Mouse (Mus musculus) liver, adult 2 months (tissue): ENCODE measurements around the gene Polr2l. TPM values are rescaled to one million over a fixed set of nuclear protein-coding genes. Genes with fewer than 3 reads are reported as not detected.

ENCODE experiments used
- DNase-seq: peaks from one replicate; pipeline ENCODE4 v3.0.0-alpha.2; 2011; ENCODE audit warnings: low read depth, low spot score; ENCODE audit errors: extremely low read depth
- H3K27ac ChIP-seq: fragments of 200-500 bp; replicated peaks from 2 replicates; pipeline ENCODE4 v1.5.1; 2012; ENCODE audit warnings: low read depth, mild to moderate bottlenecking, control low read depth, inconsistent platforms, low read length; ENCODE audit not compliant: insufficient read depth
- H3K27me3 ChIP-seq: fragments of 200-500 bp; 2 replicates; pipeline ENCODE4 v1.6.1; 2012; ENCODE audit warnings: mild to moderate bottlenecking, moderate library complexity, low read length, inconsistent platforms; ENCODE audit not compliant: control insufficient read depth, insufficient read depth
- H3K36me3 ChIP-seq: fragments of 200-500 bp; 2 replicates; pipeline ENCODE4 v1.6.1; 2012; ENCODE audit warnings: low read length, inconsistent platforms; ENCODE audit not compliant: control insufficient read depth, insufficient read depth
- H3K4me1 ChIP-seq: fragments of 200-500 bp; 2 replicates; pipeline ENCODE4 v1.6.1; 2011; ENCODE audit warnings: low read length; ENCODE audit not compliant: control insufficient read depth, insufficient read depth
- H3K4me3 ChIP-seq: fragments of 200-500 bp; 2 replicates; pipeline ENCODE4 v1.5.1; 2011; ENCODE audit warnings: low read depth, mild to moderate bottlenecking, control low read depth, low read length, moderate library complexity; ENCODE audit not compliant: insufficient read depth
- H3K79me2 ChIP-seq: fragments of 200-500 bp; 2 replicates; pipeline ENCODE4 v1.6.1; 2012; ENCODE audit warnings: inconsistent platforms, mild to moderate bottlenecking, low read length, moderate library complexity; ENCODE audit not compliant: control insufficient read depth, insufficient read depth
- H3K9ac ChIP-seq: fragments of 200-500 bp; 2 replicates; pipeline ENCODE4 v1.6.1; 2012; ENCODE audit warnings: low read depth, mild to moderate bottlenecking, control low read depth, inconsistent platforms, low read length
- CTCF ChIP-seq: fragments of 200-500 bp; IDR thresholded peaks from 2 replicates; pipeline ENCODE4 v1.5.1; 2011; ENCODE audit warnings: low read depth, low read length, control low read depth
- POLR2A ChIP-seq: fragments of 200-500 bp; IDR thresholded peaks from 2 replicates; pipeline ENCODE4 v1.6.1; 2011; ENCODE audit warnings: low read length, control low read depth; ENCODE audit not compliant: insufficient read depth; ENCODE audit errors: extremely low read depth
- WGBS: fragments of 180-500 bp; shearing (Covaris S2); methylation state at CpG from one replicate; pipeline ENCODE4 v1.1.7; 2018; 5-methylcytosine and 5-hydroxymethylcytosine counted together
- polyA plus RNA-seq: library from polyadenylated mRNA; depleted of rRNA; stranded (reverse); fragments of >200 nt; gene quantifications from 2 replicates; pipeline ENCODE4 v1.2.3, GENCODE M21; 2012
- total RNA-seq: library from RNA; depleted of rRNA; stranded (reverse); fragments of >200 nt; gene quantifications from 2 replicates; pipeline ENCODE4 v1.2.3, GENCODE M21; 2014

Polr2l gene
- total and polyA plus RNA-seq, 2 experiments, result 41.1 to 42.8 TPM

GRCm38 (mm10) chr7:141465388-141466044 is 9.4 kb downstream of the Polr2l start:
- Histone ChIP-seq H3K27ac (no peak overlapping the region), H3K9ac (peak overlapping the region; percentile 13; the same call in 1 of the 2 replicates), H3K36me3 (peaks cover under 1% of the 10 kb centered on the region; the same call in 1 of the 2 replicates), H3K4me1 (peaks cover 18% of the 10 kb centered on the region), H3K4me3 (no peak overlapping the region), H3K27me3 (no peaks in the 10 kb centered on the region), H3K79me2 (0 out of 2 replicates have a peak, but pooled peaks cover 6% of the 10 kb centered on the region)
- TF ChIP-seq POLR2A (no peak), CTCF (no peak)
- 57% methylated on average over 10 of the region's 10 CpGs for WGBS
- DNase-seq, result no peak

- Histone ChIP-seq H3K36me3 (peaks cover 2% of the 10 kb centered on the region; the same call in 1 of the 2 replicates), H3K4me1 (peaks cover 18% of the 10 kb centered on the region), H3K27me3 (no peaks in the 10 kb centered on the region), H3K79me2 (no peaks in the 10 kb centered on the region), H3K4me3 (peak overlapping the region; percentile 48), H3K27ac (peak overlapping the region; percentile 38), H3K9ac (peak overlapping the region; percentile 39)
- no peak for DNase-seq
- TF ChIP-seq CTCF, result no peak
- TF ChIP-seq POLR2A, result no peak
- 30% methylated on average over 38 of the region's 38 CpGs for WGBS
Measured at GRCm38 (mm10) chr7:141464603-141465201, 10.2 kb downstream of the Polr2l start.

GRCm38 (mm10) chr7:141463824-141464602 is 10.9 kb downstream of the Polr2l start:
- no peaks in the 10 kb centered on the region for H3K27me3 ChIP-seq
- peaks cover 14% of the 10 kb centered on the region for H3K4me1 ChIP-seq
- WGBS, result 65% methylated on average over 12 of the region's 12 CpGs
- peaks cover 4% of the 10 kb centered on the region; the same call in 1 of the 2 replicates for H3K36me3 ChIP-seq
- no peaks in the 10 kb centered on the region for H3K79me2 ChIP-seq
- H3K9ac ChIP-seq, result peak overlapping the region; percentile 39
- TF ChIP-seq CTCF (no peak), POLR2A (no peak)
- H3K27ac ChIP-seq, result peak overlapping the region; percentile 38
- peak overlapping the region; percentile 48 for H3K4me3 ChIP-seq
- no peak for DNase-seq

- no peaks in the 10 kb centered on the region for H3K27me3 ChIP-seq
- H3K9ac ChIP-seq, result peak overlapping the region; percentile 70
- 13% methylated on average over 5 of the region's 5 CpGs for WGBS
- H3K4me3 ChIP-seq, result peak overlapping the region; percentile 68
- H3K4me1 ChIP-seq, result peaks cover 13% of the 10 kb centered on the region
- peaks cover 17% of the 10 kb centered on the region; the same call in 1 of the 2 replicates for H3K36me3 ChIP-seq
- TF ChIP-seq POLR2A (no peak), CTCF (no peak)
- peaks cover 1% of the 10 kb centered on the region; the same call in 1 of the 2 replicates for H3K79me2 ChIP-seq
- peak overlapping the region; percentile 45 for H3K27ac ChIP-seq
- peak; percentile 76 for DNase-seq
Measured at GRCm38 (mm10) chr7:141462333-141462821, 12.6 kb downstream of the Polr2l start.

GRCm38 (mm10) chr7:141461521-141462332 is 13.2 kb downstream of the Polr2l start:
- Histone ChIP-seq H3K36me3 (peaks cover 19% of the 10 kb centered on the region; the same call in 1 of the 2 replicates), H3K27me3 (no peaks in the 10 kb centered on the region), H3K27ac (peak overlapping the region; percentile 52), H3K4me1 (peaks cover 20% of the 10 kb centered on the region; the same call in 1 of the 2 replicates), H3K79me2 (peaks cover 5% of the 10 kb centered on the region; the same call in 1 of the 2 replicates), H3K4me3 (peak overlapping the region; percentile 68), H3K9ac (peak overlapping the region; percentile 70)
- 5% methylated on average over 59 of the region's 59 CpGs for WGBS
- no peak for DNase-seq
- TF ChIP-seq POLR2A (no peak), CTCF (peak; percentile 27; the same call in 1 of the 2 replicates)
